Mouse (Mus musculus) adrenal gland, postnatal 4 days (tissue): Measurements from ENCODE around the gene Cdh24. TPM values are rescaled to one million over a fixed set of nuclear protein-coding genes. Genes with fewer than 3 reads are reported as not detected.

Experiments
- DNase-seq, 2 experiments: peaks; one replicate each; pipeline ENCODE4 v3.0.0; 2021 to 2022; ENCODE audit warnings: low spot score in 2 of 2, mixed read lengths in 2 of 2
- microRNA-seq: library from miRNA; unstranded; fragments of <30 nt; microRNA quantifications from one replicate; pipeline ENCODE4 v1.2.0, GENCODE M21; 2021
- total RNA-seq, 2 experiments: library from RNA; stranded (reverse); gene quantifications; 2 replicates each; pipeline ENCODE4 v1.2.3; 2021

Gene Cdh24
- total RNA-seq, 2 experiments from 2014 or later, result 4.0 to 5.2 TPM

GRCm38 (mm10) chr14:54609245-54609644 lies 31.9 kb downstream of the Cdh24 start:
- DNase-seq, result no peak

GRCm38 (mm10) chr14:54607226-54607625 lies 33.9 kb downstream of the Cdh24 start:
- no peak for DNase-seq

- peak; percentile 62 to 67 for DNase-seq
These were observed 35.3 kb downstream of the Cdh24 start, which contains the start of gene 4931414P19Rik for GRCm38 (mm10) chr14:54605752-54606321. Gene 4931414P19Rik, minus strand, starts transcription at chr14:54605993.

GRCm38 (mm10) chr14:54603686-54604085 lies 37.5 kb downstream of the Cdh24 start:
- DNase-seq, result no peak

GRCm38 (mm10) chr14:54603038-54603654 lies 38.0 kb downstream of the Cdh24 start:
- DNase-seq, result peak; percentile 87 to 89

- no peak for DNase-seq
These were observed 38.6 kb downstream of the Cdh24 start for GRCm38 (mm10) chr14:54602613-54603012.

- DNase-seq, result no peak
These were observed 39.6 kb downstream of the Cdh24 start for GRCm38 (mm10) chr14:54601601-54602000.

GRCm38 (mm10) chr14:54597084-54597483 lies 44.1 kb downstream of the Cdh24 start:
- DNase-seq, result no peak

- no peak for DNase-seq
These were observed 46.3 kb downstream of the Cdh24 start for GRCm38 (mm10) chr14:54594631-54595414.

GRCm38 (mm10) chr14:54594055-54594454 lies 47.1 kb downstream of the Cdh24 start:
- DNase-seq, result no peak

- DNase-seq, result no peak
These were observed 48.7 kb downstream of the Cdh24 start for GRCm38 (mm10) chr14:54592319-54592934.

- no peak for DNase-seq
These were observed 50.1 kb downstream of the Cdh24 start for GRCm38 (mm10) chr14:54591056-54591455.

- DNase-seq, result no peak
These were observed 57.4 kb downstream of the Cdh24 start for GRCm38 (mm10) chr14:54583681-54584338.

- DNase-seq, result no peak
These were observed 58.6 kb downstream of the Cdh24 start for GRCm38 (mm10) chr14:54582536-54582935.

Small RNA genes lying within 50 kb of the gene (microRNA-seq; reads per million reads assigned to microRNA genes)
- gene Mir686, result not detected
- 1.1 reads per million for gene Mir6948

Other genes starting within 250 kb of the Cdh24 start
- 10 to 100 TPM in 1 of 2 experiments, 1 to 10 TPM in 1; 8.0 to 18.2 TPM for gene Slc7a7, start 223.6 kb downstream of the Cdh24 start, total RNA-seq
- 100 to 1,000 TPM; 219 to 235 TPM for gene Mrpl52, start 214.5 kb downstream of the Cdh24 start, total RNA-seq
- gene Mmp14, start 209.8 kb downstream of the Cdh24 start, total RNA-seq, result 100 to 1,000 TPM; 215 to 216 TPM
- 10 to 100 TPM; 77.0 to 88.0 TPM for gene Lrp10, start 177.2 kb downstream of the Cdh24 start, total RNA-seq
- gene Rem2, start 165.3 kb downstream of the Cdh24 start, total RNA-seq, result 1 to 10 TPM; 1.6 to 2.3 TPM
- 10 to 100 TPM; 47.0 to 51.8 TPM for gene Prmt5, start 123.8 kb downstream of the Cdh24 start, total RNA-seq
- gene Haus4, start 86.7 kb downstream of the Cdh24 start, total RNA-seq, result 10 to 100 TPM; 45.6 to 52.5 TPM
- gene Ajuba, start 63.8 kb downstream of the Cdh24 start, total RNA-seq, result 10 to 100 TPM; 27.3 to 27.5 TPM
- gene 4931414P19Rik, start 35.4 kb downstream of the Cdh24 start, total RNA-seq, result 1 to 10 TPM; 6.4 to 7.8 TPM
- gene Psmb5, start 23.3 kb downstream of the Cdh24 start, total RNA-seq, result 100 to 1,000 TPM; 219 to 220 TPM
- gene Psmb11, start 19.9 kb downstream of the Cdh24 start, total RNA-seq, result not detected
- gene Gm17606, start 412 bp downstream of the Cdh24 start, total RNA-seq, result not detected
- gene 1700123O20Rik, start 44.9 kb upstream of the Cdh24 start, total RNA-seq, result 10 to 100 TPM; 38.2 to 43.0 TPM
- gene Acin1, start 45.6 kb upstream of the Cdh24 start, total RNA-seq, result 100 to 1,000 TPM; 252 to 273 TPM
- gene Gm29776, start 57.5 kb upstream of the Cdh24 start, total RNA-seq, result under 1 TPM; 0.11 TPM
- 1 to 10 TPM in 1 of 2 experiments, under 1 TPM in 1; 0.78 to 1.6 TPM for gene Cebpe, start 70.8 kb upstream of the Cdh24 start, total RNA-seq
- 10 to 100 TPM; 60.0 to 66.7 TPM for gene Slc7a8, start 140.6 kb upstream of the Cdh24 start, total RNA-seq
- gene Rnf212b, start 172.8 kb upstream of the Cdh24 start, total RNA-seq, result under 1 TPM; 0.37 to 0.42 TPM
- 10 to 100 TPM; 17.9 to 18.3 TPM for gene Homez, start 229.6 kb upstream of the Cdh24 start, total RNA-seq
- gene Ppp1r3e, start 236.2 kb upstream of the Cdh24 start, total RNA-seq, result 10 to 100 TPM; 16.9 to 21.0 TPM
- 10 to 100 TPM; 55.3 to 65.3 TPM for gene Bcl2l2, start 242.0 kb upstream of the Cdh24 start, total RNA-seq
- 10 to 100 TPM in 1 of 2 experiments, 1 to 10 TPM in 1; 5.5 to 13.0 TPM for gene Gm20521, start 242.1 kb upstream of the Cdh24 start, total RNA-seq